Mouse (Mus musculus): ENCODE data around the gene Xpc. TPM values are rescaled to one million over a fixed set of nuclear protein-coding genes. Genes with fewer than 3 reads are reported as not detected.

The Xpc gene
- polyA plus RNA-seq, 1 experiment from 2014 or later = 16.4 TPM

DNA sequence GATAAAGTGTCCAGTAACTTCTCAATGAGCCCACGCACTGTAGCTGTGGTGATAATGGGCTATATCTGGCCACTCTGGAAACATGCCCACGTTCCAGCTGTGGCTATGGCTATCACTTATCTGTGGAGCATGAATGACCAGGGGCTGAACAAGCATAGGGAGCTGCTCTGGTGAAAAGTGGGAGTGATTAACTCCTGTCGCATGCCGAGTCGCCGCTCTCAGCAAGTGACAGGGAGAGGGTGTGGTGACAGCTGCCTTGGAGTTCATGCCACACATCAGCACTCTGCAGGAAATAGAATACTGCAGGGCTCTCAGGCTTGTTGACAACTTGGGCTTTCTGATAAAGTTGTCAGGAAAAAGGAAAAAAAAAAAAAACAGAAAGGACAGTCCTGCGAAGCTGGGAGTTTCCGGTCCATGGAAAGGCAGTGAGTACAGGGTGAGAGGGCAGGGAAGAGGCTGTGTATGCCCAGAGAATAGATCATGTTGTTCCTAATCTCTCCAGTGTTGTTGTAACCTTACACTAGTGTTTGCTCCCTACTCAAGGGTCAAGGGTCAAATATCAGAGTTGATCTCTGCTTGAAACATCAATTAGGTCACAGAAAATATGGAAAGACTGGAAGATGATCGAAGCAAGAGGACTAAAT lies 30.7 kb upstream of the Xpc start:
- no peak overlapping the region for H3K4me3 ChIP-seq (ENCODE audit: low read depth, low read length)
- no peaks in the 10 kb centered on the region for H3K9me3 ChIP-seq (ENCODE audit: control insufficient read depth, low read length)
- DNase-seq (ENCODE audit: low spot score) = no peak
- H3K4me2 ChIP-seq (ENCODE audit: low read length) = no peak overlapping the region
- H3K4me1 ChIP-seq (replicated peaks; ENCODE audit: control insufficient read depth, insufficient read depth, low read length) = no peaks in the 10 kb centered on the region
- WGBS = 52% methylated on average over 9 of the region's 9 CpGs
- H3K36me3 ChIP-seq (ENCODE audit: control insufficient read depth, insufficient read depth, low read length) = no peaks in the 10 kb centered on the region
- H3K27me3 ChIP-seq (replicated peaks; ENCODE audit: control insufficient read depth, insufficient read depth, low read length) = no peaks in the 10 kb centered on the region
- H3K9ac ChIP-seq (ENCODE audit: low read length) = no peak overlapping the region
- H3K27ac ChIP-seq (ENCODE audit: low read depth) = no peak overlapping the region
- no peak; the same call in 1 of the 2 replicates for ATAC-seq (replicated peaks; ENCODE audit: low FRiP score, low TSS enrichment, low read depth)

DNA sequence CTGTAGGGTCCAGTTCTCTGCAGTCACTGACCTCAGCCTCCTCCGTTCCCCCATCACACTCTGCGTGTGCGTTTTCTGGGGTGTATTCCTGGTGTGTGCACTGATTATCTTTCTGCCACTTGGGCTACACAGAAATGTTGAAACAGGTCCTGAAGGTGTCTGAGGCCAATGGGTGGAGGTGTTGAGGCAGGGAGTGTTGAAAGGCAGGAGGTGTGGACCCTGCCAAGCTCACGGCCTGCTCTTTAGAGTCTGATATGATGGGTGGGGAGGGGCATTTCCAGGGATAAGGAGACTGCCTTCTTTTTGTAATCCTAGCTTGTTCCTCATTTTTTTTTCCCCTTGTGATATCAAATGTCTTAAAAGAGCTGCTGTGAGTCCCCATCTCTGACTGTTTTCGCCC lies 27.4 kb upstream of the Xpc start:
- Histone ChIP-seq H3K9me3 (ENCODE audit: control insufficient read depth, low read length) (no peaks in the 10 kb centered on the region), H3K27me3 (replicated peaks; ENCODE audit: control insufficient read depth, insufficient read depth, low read length) (no peaks in the 10 kb centered on the region), H3K36me3 (ENCODE audit: control insufficient read depth, insufficient read depth, low read length) (no peaks in the 10 kb centered on the region), H3K4me3 (ENCODE audit: low read depth, low read length) (no peak overlapping the region), H3K9ac (ENCODE audit: low read length) (no peak overlapping the region), H3K27ac (ENCODE audit: low read depth) (no peak overlapping the region), H3K4me1 (replicated peaks; ENCODE audit: control insufficient read depth, insufficient read depth, low read length) (no peaks in the 10 kb centered on the region), H3K4me2 (ENCODE audit: low read length) (no peak overlapping the region)
- 80% methylated on average over 5 of the region's 5 CpGs for WGBS
- no peak for DNase-seq (ENCODE audit: low spot score)
- ATAC-seq (replicated peaks; ENCODE audit: low FRiP score, low TSS enrichment, low read depth) = no peak

- Histone ChIP-seq H3K27me3 (replicated peaks; ENCODE audit: control insufficient read depth, insufficient read depth, low read length) (no peaks in the 10 kb centered on the region), H3K4me3 (ENCODE audit: low read depth, low read length) (no peak overlapping the region), H3K4me1 (replicated peaks; ENCODE audit: control insufficient read depth, insufficient read depth, low read length) (no peaks in the 10 kb centered on the region), H3K4me2 (ENCODE audit: low read length) (no peak overlapping the region), H3K27ac (ENCODE audit: low read depth) (no peak overlapping the region), H3K9me3 (ENCODE audit: control insufficient read depth, low read length) (no peaks in the 10 kb centered on the region), H3K36me3 (ENCODE audit: control insufficient read depth, insufficient read depth, low read length) (no peaks in the 10 kb centered on the region), H3K9ac (ENCODE audit: low read length) (no peak overlapping the region)
- ATAC-seq (replicated peaks; ENCODE audit: low FRiP score, low TSS enrichment, low read depth) (no peak), DNase-seq (ENCODE audit: low spot score) (no peak)
- 39% methylated on average over 3 of the region's 3 CpGs for WGBS
These were observed 25.6 kb upstream of the Xpc start for GRCm38 (mm10) chr6:91541276-91541675.

GRCm38 (mm10) chr6:91536047-91536765 lies 20.5 kb upstream of the Xpc start:
- WGBS = 68% methylated on average over 11 of the region's 11 CpGs
- ATAC-seq (replicated peaks; ENCODE audit: low FRiP score, low TSS enrichment, low read depth) = no peak

GRCm38 (mm10) chr6:91535231-91535630 lies 19.5 kb upstream of the Xpc start:
- no peaks in the 10 kb centered on the region for H3K27me3 ChIP-seq (replicated peaks; ENCODE audit: control insufficient read depth, insufficient read depth, low read length)
- DNase-seq (ENCODE audit: low spot score) = no peak
- ATAC-seq (replicated peaks; ENCODE audit: low FRiP score, low TSS enrichment, low read depth) = no peak
- no peak overlapping the region for H3K27ac ChIP-seq (ENCODE audit: low read depth)
- H3K4me1 ChIP-seq (replicated peaks; ENCODE audit: control insufficient read depth, insufficient read depth, low read length) = peaks cover 24% of the 10 kb centered on the region; the same call in 1 of the 2 replicates
- H3K9me3 ChIP-seq (ENCODE audit: control insufficient read depth, low read length) = no peaks in the 10 kb centered on the region
- no peak overlapping the region for H3K9ac ChIP-seq (ENCODE audit: low read length)
- H3K4me2 ChIP-seq (ENCODE audit: low read length) = no peak overlapping the region
- WGBS = 83% methylated on average over 3 of the region's 3 CpGs
- H3K36me3 ChIP-seq (ENCODE audit: control insufficient read depth, insufficient read depth, low read length) = no peaks in the 10 kb centered on the region
- no peak overlapping the region for H3K4me3 ChIP-seq (ENCODE audit: low read depth, low read length)

More at GRCm38 (mm10) chr6:91536047-91536765, 20.5 kb upstream of the Xpc start:
- DNase-seq (ENCODE audit: low spot score) = no peak
- Histone ChIP-seq H3K9ac (ENCODE audit: low read length) (no peak overlapping the region), H3K4me3 (ENCODE audit: low read depth, low read length) (no peak overlapping the region), H3K9me3 (ENCODE audit: control insufficient read depth, low read length) (no peaks in the 10 kb centered on the region), H3K27ac (ENCODE audit: low read depth) (no peak overlapping the region), H3K4me2 (ENCODE audit: low read length) (no peak overlapping the region), H3K4me1 (replicated peaks; ENCODE audit: control insufficient read depth, insufficient read depth, low read length) (peaks cover 23% of the 10 kb centered on the region; the same call in 1 of the 2 replicates), H3K27me3 (replicated peaks; ENCODE audit: control insufficient read depth, insufficient read depth, low read length) (no peaks in the 10 kb centered on the region), H3K36me3 (ENCODE audit: control insufficient read depth, insufficient read depth, low read length) (no peaks in the 10 kb centered on the region)

- peaks cover 24% of the 10 kb centered on the region; the same call in 1 of the 2 replicates for H3K4me1 ChIP-seq (replicated peaks; ENCODE audit: control insufficient read depth, insufficient read depth, low read length)
- H3K27ac ChIP-seq (ENCODE audit: low read depth) = no peak overlapping the region
- no peak overlapping the region for H3K4me2 ChIP-seq (ENCODE audit: low read length)
- H3K9ac ChIP-seq (ENCODE audit: low read length) = no peak overlapping the region
- H3K36me3 ChIP-seq (ENCODE audit: control insufficient read depth, insufficient read depth, low read length) = no peaks in the 10 kb centered on the region
- no peaks in the 10 kb centered on the region for H3K9me3 ChIP-seq (ENCODE audit: control insufficient read depth, low read length)
- ATAC-seq (replicated peaks; ENCODE audit: low FRiP score, low TSS enrichment, low read depth) = no peak
- 72% methylated on average over 4 of the region's 4 CpGs for WGBS
- no peaks in the 10 kb centered on the region for H3K27me3 ChIP-seq (replicated peaks; ENCODE audit: control insufficient read depth, insufficient read depth, low read length)
- DNase-seq (ENCODE audit: low spot score) = no peak
- H3K4me3 ChIP-seq (ENCODE audit: low read depth, low read length) = no peak overlapping the region
These were observed 18.6 kb upstream of the Xpc start for GRCm38 (mm10) chr6:91534268-91534667.

DNA sequence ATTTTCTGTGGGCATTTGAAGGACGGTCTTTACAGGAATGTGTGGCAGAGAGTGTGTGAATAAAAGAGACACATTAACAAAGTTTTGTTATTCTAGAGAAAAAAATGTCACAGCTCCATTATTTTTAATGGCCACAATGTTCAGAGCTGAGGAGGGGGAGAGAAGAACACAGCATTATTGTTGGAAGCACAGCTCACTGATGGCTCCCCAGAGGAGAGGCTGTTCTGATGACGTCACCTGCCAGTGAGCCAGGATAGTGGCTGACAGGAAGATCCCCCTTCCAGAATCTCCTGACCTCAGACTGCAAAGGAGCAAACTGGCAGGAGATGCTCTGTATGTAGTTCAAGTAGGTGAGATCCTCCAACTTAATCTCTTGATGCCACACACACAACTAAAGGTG lies 18.1 kb upstream of the Xpc start:
- Histone ChIP-seq H3K27ac (ENCODE audit: low read depth) (no peak overlapping the region), H3K9me3 (ENCODE audit: control insufficient read depth, low read length) (no peaks in the 10 kb centered on the region), H3K4me1 (replicated peaks; ENCODE audit: control insufficient read depth, insufficient read depth, low read length) (peaks cover 24% of the 10 kb centered on the region; the same call in 1 of the 2 replicates), H3K36me3 (ENCODE audit: control insufficient read depth, insufficient read depth, low read length) (no peaks in the 10 kb centered on the region), H3K4me3 (ENCODE audit: low read depth, low read length) (no peak overlapping the region), H3K4me2 (ENCODE audit: low read length) (no peak overlapping the region), H3K27me3 (replicated peaks; ENCODE audit: control insufficient read depth, insufficient read depth, low read length) (no peaks in the 10 kb centered on the region), H3K9ac (ENCODE audit: low read length) (no peak overlapping the region)
- no peak for ATAC-seq (replicated peaks; ENCODE audit: low FRiP score, low TSS enrichment, low read depth)
- DNase-seq (ENCODE audit: low spot score) = no peak
- WGBS = 10% methylated on average over 2 of the region's 2 CpGs

GRCm38 (mm10) chr6:91533359-91533758 lies 17.7 kb upstream of the Xpc start:
- Histone ChIP-seq H3K9ac (ENCODE audit: low read length) (no peak overlapping the region), H3K27me3 (replicated peaks; ENCODE audit: control insufficient read depth, insufficient read depth, low read length) (no peaks in the 10 kb centered on the region), H3K4me1 (replicated peaks; ENCODE audit: control insufficient read depth, insufficient read depth, low read length) (peaks cover 24% of the 10 kb centered on the region; the same call in 1 of the 2 replicates), H3K4me2 (ENCODE audit: low read length) (no peak overlapping the region), H3K36me3 (ENCODE audit: control insufficient read depth, insufficient read depth, low read length) (no peaks in the 10 kb centered on the region), H3K4me3 (ENCODE audit: low read depth, low read length) (no peak overlapping the region), H3K27ac (ENCODE audit: low read depth) (no peak overlapping the region), H3K9me3 (ENCODE audit: control insufficient read depth, low read length) (no peaks in the 10 kb centered on the region)
- WGBS = 8% methylated on average over 5 of the region's 5 CpGs
- DNase-seq (ENCODE audit: low spot score) = no peak
- peak; percentile 54 for ATAC-seq (replicated peaks; ENCODE audit: low FRiP score, low TSS enrichment, low read depth)

All from intestine, embryonic 14.5 days (tissue).